Comparison of ENCODE assay signal across 7 mouse cellular contexts in genomic region chr12:75310766-75311165, GRCm38 (mm10). TPM values are rescaled to one million over a fixed set of nuclear protein-coding genes. Genes with fewer than 3 reads are reported as not detected.
A peak's percentile ranks its signal among the peaks of the same experiment; 100 is the strongest.
DNase-seq lines count a peak whose midpoint lies in the region; ATAC-seq lines count a peak whose summit lies in the region.

No protein-coding gene starts in this region.

- H3K27me3 ChIP-seq in embryonic facial prominence, embryonic 12.5 days = no peaks in the 10 kb centered on the region
- peaks cover 23% of the 10 kb centered on the region for H3K27me3 ChIP-seq in heart, embryonic 15.5 days
- no peaks in the 10 kb centered on the region for H3K27me3 ChIP-seq in lung, embryonic 16.5 days (ENCODE audit: control insufficient read depth, insufficient read depth, low read depth, low read length)
- H3K27me3 ChIP-seq in midbrain, embryonic 13.5 days = 0 out of 2 replicates have a peak, but pooled peaks cover 4% of the 10 kb centered on the region

- ATAC-seq in embryonic facial prominence, embryonic 12.5 days (ENCODE audit: insufficient number of reproducible peaks, insufficient read depth, low FRiP score, low TSS enrichment) = no peak
- ATAC-seq in heart, embryonic 15.5 days (replicated peaks; ENCODE audit: insufficient number of reproducible peaks, insufficient read depth, low FRiP score, low read depth) = no peak
- ATAC-seq in lung, embryonic 16.5 days (ENCODE audit: low read depth) = no peak
- ATAC-seq in midbrain, embryonic 13.5 days = no peak

- H3K4me1 ChIP-seq in embryonic facial prominence, embryonic 12.5 days = no peaks in the 10 kb centered on the region
- H3K4me1 ChIP-seq in heart, embryonic 15.5 days (replicated peaks) = peaks cover 18% of the 10 kb centered on the region
- H3K4me1 ChIP-seq in lung, embryonic 16.5 days (replicated peaks; ENCODE audit: control insufficient read depth, insufficient read depth, low read length) = peaks cover 12% of the 10 kb centered on the region; the same call in 1 of the 2 replicates
- peaks cover 13% of the 10 kb centered on the region for H3K4me1 ChIP-seq in midbrain, embryonic 13.5 days (replicated peaks)

- no peak overlapping the region for H3K9ac ChIP-seq in embryonic facial prominence, embryonic 12.5 days
- H3K9ac ChIP-seq in heart, embryonic 15.5 days = no peak overlapping the region
- no peak overlapping the region for H3K9ac ChIP-seq in lung, embryonic 16.5 days (ENCODE audit: low read length)
- no peak overlapping the region for H3K9ac ChIP-seq in midbrain, embryonic 13.5 days (replicated peaks)

- peak; percentile 16 for DNase-seq in adipocyte (ENCODE audit: low spot score)
- no peak for DNase-seq in retina, postnatal 1 day
- DNase-seq in c-Kit-positive CD71-positive TER-119-positive erythroid progenitor cells, embryonic 14.5 days (ENCODE audit: low spot score) = no peak

- no peaks in the 10 kb centered on the region for H3K9me3 ChIP-seq in embryonic facial prominence, embryonic 12.5 days
- H3K9me3 ChIP-seq in heart, embryonic 15.5 days (replicated peaks) = no peaks in the 10 kb centered on the region
- H3K9me3 ChIP-seq in lung, embryonic 16.5 days (ENCODE audit: control insufficient read depth, low read length) = no peaks in the 10 kb centered on the region
- H3K9me3 ChIP-seq in midbrain, embryonic 13.5 days = no peaks in the 10 kb centered on the region

- H3K27ac ChIP-seq in embryonic facial prominence, embryonic 12.5 days = no peak overlapping the region
- H3K27ac ChIP-seq in heart, embryonic 15.5 days = peak overlapping the region; percentile 58; the same call in 1 of the 2 replicates
- peak overlapping the region; percentile 57; the same call in 1 of the 2 replicates for H3K27ac ChIP-seq in lung, embryonic 16.5 days (ENCODE audit: low read length)
- no peak overlapping the region for H3K27ac ChIP-seq in midbrain, embryonic 13.5 days

- no peak overlapping the region for H3K4me3 ChIP-seq in embryonic facial prominence, embryonic 12.5 days
- H3K4me3 ChIP-seq in heart, embryonic 15.5 days = peak overlapping the region; percentile 37
- H3K4me3 ChIP-seq in lung, embryonic 16.5 days (ENCODE audit: low read length) = peak overlapping the region; percentile 39
- H3K4me3 ChIP-seq in midbrain, embryonic 13.5 days (replicated peaks) = no peak overlapping the region

- 56% methylated on average over 12 of the region's 12 CpGs for WGBS in embryonic facial prominence, embryonic 12.5 days
- 60% methylated on average over 12 of the region's 12 CpGs for WGBS in heart, embryonic 15.5 days
- WGBS in lung, embryonic 16.5 days = 64% methylated on average over 12 of the region's 12 CpGs
- WGBS in midbrain, embryonic 13.5 days = 94% methylated on average over 12 of the region's 12 CpGs

- peak overlapping the region; percentile 85 for H3K4me2 ChIP-seq in embryonic facial prominence, embryonic 12.5 days (replicated peaks)
- H3K4me2 ChIP-seq in heart, embryonic 15.5 days = peak overlapping the region; percentile 89
- peak overlapping the region; percentile 51 for H3K4me2 ChIP-seq in lung, embryonic 16.5 days (ENCODE audit: low read depth, low read length)
- H3K4me2 ChIP-seq in midbrain, embryonic 13.5 days (replicated peaks) = no peak overlapping the region

- no peaks in the 10 kb centered on the region for H3K36me3 ChIP-seq in embryonic facial prominence, embryonic 12.5 days
- H3K36me3 ChIP-seq in heart, embryonic 15.5 days = no peaks in the 10 kb centered on the region
- H3K36me3 ChIP-seq in lung, embryonic 16.5 days (ENCODE audit: control insufficient read depth, insufficient read depth, low read length) = no peaks in the 10 kb centered on the region
- no peaks in the 10 kb centered on the region for H3K36me3 ChIP-seq in midbrain, embryonic 13.5 days

RNA-seq across cellular contexts. Expression of gene Rhoj, which starts 2.6 kb away (rescaled TPM):
- polyA plus RNA-seq in embryonic facial prominence, embryonic 12.5 days (2016; fragmentation: Nextera tagmentation; extraction: Ambion mirVana) = 42.7 and 45.5 TPM in 2 replicates
- polyA plus RNA-seq in heart, embryonic 15.5 days (2015; fragmentation: Nextera tagmentation; extraction: Ambion mirVana) = 50.6 and 50.7 TPM in 2 replicates
- 66.0 and 69.7 TPM in 2 replicates for polyA plus RNA-seq in lung, embryonic 16.5 days (2015; fragmentation: Nextera tagmentation; extraction: Ambion mirVana)
- 17.9 and 23.5 TPM in 2 replicates for polyA plus RNA-seq in midbrain, embryonic 13.5 days (2015; fragmentation: Nextera tagmentation; extraction: Ambion mirVana)

Comparison
In these comparisons a context has a peak if more than half of its experiments do, and no peak if none do; other contexts are left out.
1. H3K27ac ChIP-seq: peak in heart, embryonic 15.5 days (single experiment) and lung, embryonic 16.5 days (single experiment); none in embryonic facial prominence, embryonic 12.5 days (single experiment) and midbrain, embryonic 13.5 days (single experiment).
2. H3K4me3 ChIP-seq: peak in heart, embryonic 15.5 days (single experiment) and lung, embryonic 16.5 days (single experiment); none in embryonic facial prominence, embryonic 12.5 days (single experiment) and midbrain, embryonic 13.5 days (single experiment).